Mouse (Mus musculus): ENCODE data around the gene 6430548M08Rik. TPM values are rescaled to one million over a fixed set of nuclear protein-coding genes. Genes with fewer than 3 reads are reported as not detected.

Gene 6430548M08Rik
- polyA plus RNA-seq, 1 experiment: 6.5 TPM

DNA sequence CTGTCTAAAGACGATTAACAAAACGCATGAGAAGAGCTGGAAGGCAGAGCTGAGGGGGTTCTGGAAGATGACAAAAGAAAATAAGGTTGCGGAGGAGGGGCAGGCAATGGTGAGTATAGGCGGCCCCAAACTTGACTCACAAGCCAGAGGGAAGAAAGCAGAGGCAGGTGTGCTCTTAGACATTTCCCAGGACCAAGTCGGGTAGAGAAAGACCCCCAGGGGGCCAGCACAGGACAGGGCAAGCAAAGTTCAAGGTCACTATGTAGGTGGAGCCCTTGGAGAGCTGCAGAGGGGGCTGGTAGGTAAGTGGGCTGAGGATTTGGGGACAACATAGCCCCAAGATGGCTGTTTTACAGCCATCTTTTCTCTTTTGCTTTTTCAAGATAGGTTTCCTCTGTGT is 34.6 kb upstream of the 6430548M08Rik start:
- H3K4me1 ChIP-seq (ENCODE audit: control insufficient read depth, insufficient read depth, low read length): no peaks in the 10 kb centered on the region
- H3K4me3 ChIP-seq (ENCODE audit: insufficient read depth, low read length): no peak overlapping the region
- TF ChIP-seq CTCF (IDR thresholded peaks at IDR 0.05; ENCODE audit: borderline replicate concordance, insufficient read depth, low read length) (no peak), POLR2A (IDR thresholded peaks at IDR 0.05; ENCODE audit: low read depth, low read length) (no peak)
- H3K27ac ChIP-seq (ENCODE audit: insufficient read depth, low read length): no peak overlapping the region

DNA sequence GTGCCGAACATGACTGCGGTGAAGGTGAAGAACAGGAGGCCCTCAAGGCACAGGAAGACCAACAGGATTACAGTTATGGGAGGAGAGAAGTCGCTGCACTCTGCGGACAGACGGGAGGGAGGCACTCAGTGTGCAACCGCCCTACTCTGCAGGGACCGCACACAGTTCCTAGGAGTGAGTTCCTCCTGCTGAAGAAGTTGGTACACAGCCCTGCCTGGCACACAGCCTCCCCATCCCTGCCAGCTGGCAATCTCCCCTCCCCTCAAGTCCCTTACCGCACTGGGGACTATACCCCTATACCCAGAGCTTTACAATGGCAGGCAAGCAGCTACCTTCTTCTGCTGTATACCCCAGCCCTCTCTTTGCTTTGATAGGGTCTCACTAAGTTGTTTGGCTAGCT is 30.7 kb upstream of the 6430548M08Rik start:
- Histone ChIP-seq H3K4me1 (ENCODE audit: control insufficient read depth, insufficient read depth, low read length) (no peaks in the 10 kb centered on the region), H3K4me3 (ENCODE audit: insufficient read depth, low read length) (no peak overlapping the region), H3K27ac (ENCODE audit: insufficient read depth, low read length) (no peak overlapping the region)
- TF ChIP-seq CTCF (IDR thresholded peaks at IDR 0.05; ENCODE audit: borderline replicate concordance, insufficient read depth, low read length): no peak
- no peak for TF ChIP-seq POLR2A (IDR thresholded peaks at IDR 0.05; ENCODE audit: low read depth, low read length)

DNA sequence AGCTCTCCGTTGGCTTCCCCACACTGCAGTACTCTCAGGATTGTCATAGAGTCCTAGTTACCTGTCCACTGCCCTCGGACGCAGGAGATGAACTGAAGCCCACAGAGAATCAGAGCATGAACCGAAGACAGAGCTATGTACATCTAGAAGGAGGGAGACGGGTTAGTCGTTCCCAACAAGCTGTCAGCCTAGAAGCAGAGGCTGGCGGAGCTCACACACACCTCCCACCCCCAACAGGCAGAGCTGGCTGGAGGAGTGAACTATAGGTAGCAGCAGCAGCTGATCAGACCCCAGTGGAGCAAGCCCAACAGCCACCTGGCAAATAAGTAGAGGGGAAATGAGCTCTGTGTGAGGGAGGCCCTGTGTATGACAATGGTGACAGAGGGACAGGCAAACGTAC is 29.2 kb upstream of the 6430548M08Rik start:
- Histone ChIP-seq H3K4me3 (ENCODE audit: insufficient read depth, low read length) (no peak overlapping the region), H3K4me1 (ENCODE audit: control insufficient read depth, insufficient read depth, low read length) (no peaks in the 10 kb centered on the region), H3K27ac (ENCODE audit: insufficient read depth, low read length) (no peak overlapping the region)
- TF ChIP-seq CTCF (IDR thresholded peaks at IDR 0.05; ENCODE audit: borderline replicate concordance, insufficient read depth, low read length): no peak
- no peak for TF ChIP-seq POLR2A (IDR thresholded peaks at IDR 0.05; ENCODE audit: low read depth, low read length)

DNA sequence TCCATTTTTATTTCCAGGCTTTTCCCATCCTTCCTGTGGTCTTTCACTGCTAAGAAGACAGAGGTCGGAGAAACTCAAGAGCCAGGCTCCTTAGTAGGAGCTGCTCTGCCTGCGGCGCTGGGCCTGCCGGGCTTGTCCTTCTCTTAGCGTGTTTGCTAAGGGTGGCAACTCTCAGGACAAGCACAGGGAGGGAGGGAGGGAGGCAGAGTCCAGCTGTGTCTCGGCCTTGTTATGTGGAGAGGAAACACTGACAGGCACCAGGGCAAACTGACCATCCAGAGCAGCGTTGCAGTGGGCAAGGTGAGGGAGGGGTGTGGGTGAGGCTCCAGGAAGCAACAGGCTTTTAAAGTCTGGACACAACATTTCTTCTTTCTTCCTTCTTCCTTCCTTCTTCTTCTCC is 24.4 kb upstream of the 6430548M08Rik start:
- Histone ChIP-seq H3K4me1 (ENCODE audit: control insufficient read depth, insufficient read depth, low read length) (no peaks in the 10 kb centered on the region), H3K27ac (ENCODE audit: insufficient read depth, low read length) (no peak overlapping the region), H3K4me3 (ENCODE audit: insufficient read depth, low read length) (no peak overlapping the region)
- TF ChIP-seq POLR2A (IDR thresholded peaks at IDR 0.05; ENCODE audit: low read depth, low read length): no peak
- TF ChIP-seq CTCF (IDR thresholded peaks at IDR 0.05; ENCODE audit: borderline replicate concordance, insufficient read depth, low read length): no peak

GRCm38 (mm10) chr8:120091032-120091431 is 22.9 kb upstream of the 6430548M08Rik start:
- Histone ChIP-seq H3K27ac (ENCODE audit: insufficient read depth, low read length) (no peak overlapping the region), H3K4me1 (ENCODE audit: control insufficient read depth, insufficient read depth, low read length) (no peaks in the 10 kb centered on the region), H3K4me3 (ENCODE audit: insufficient read depth, low read length) (no peak overlapping the region)
- TF ChIP-seq POLR2A (IDR thresholded peaks at IDR 0.05; ENCODE audit: low read depth, low read length): no peak
- TF ChIP-seq CTCF (IDR thresholded peaks at IDR 0.05; ENCODE audit: borderline replicate concordance, insufficient read depth, low read length): no peak

DNA sequence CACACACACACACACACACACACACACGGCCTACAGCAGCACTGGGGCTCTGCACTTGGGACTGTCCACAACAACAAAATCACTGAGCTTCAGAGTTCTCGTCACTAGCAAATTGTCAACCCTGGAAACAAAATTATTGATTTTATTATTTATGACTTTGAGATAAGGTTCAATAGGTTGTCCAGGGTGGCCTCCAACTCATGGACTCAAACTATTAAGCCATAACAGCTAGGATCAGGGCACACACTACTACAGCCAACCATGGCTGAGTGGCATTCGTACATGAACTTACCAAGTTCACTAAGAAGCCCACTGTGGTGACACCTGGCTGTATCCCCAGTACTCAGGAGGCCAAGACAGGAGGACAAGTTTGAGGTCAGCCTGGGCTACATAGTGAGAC is 20.8 kb upstream of the 6430548M08Rik start:
- no peak overlapping the region for H3K4me3 ChIP-seq (ENCODE audit: insufficient read depth, low read length)
- H3K27ac ChIP-seq (ENCODE audit: insufficient read depth, low read length): no peak overlapping the region
- no peak for TF ChIP-seq POLR2A (IDR thresholded peaks at IDR 0.05; ENCODE audit: low read depth, low read length)
- no peak for TF ChIP-seq CTCF (IDR thresholded peaks at IDR 0.05; ENCODE audit: borderline replicate concordance, insufficient read depth, low read length)
- 0 out of 2 replicates have a peak, but pooled peaks cover 3% of the 10 kb centered on the region for H3K4me1 ChIP-seq (ENCODE audit: control insufficient read depth, insufficient read depth, low read length)

DNA sequence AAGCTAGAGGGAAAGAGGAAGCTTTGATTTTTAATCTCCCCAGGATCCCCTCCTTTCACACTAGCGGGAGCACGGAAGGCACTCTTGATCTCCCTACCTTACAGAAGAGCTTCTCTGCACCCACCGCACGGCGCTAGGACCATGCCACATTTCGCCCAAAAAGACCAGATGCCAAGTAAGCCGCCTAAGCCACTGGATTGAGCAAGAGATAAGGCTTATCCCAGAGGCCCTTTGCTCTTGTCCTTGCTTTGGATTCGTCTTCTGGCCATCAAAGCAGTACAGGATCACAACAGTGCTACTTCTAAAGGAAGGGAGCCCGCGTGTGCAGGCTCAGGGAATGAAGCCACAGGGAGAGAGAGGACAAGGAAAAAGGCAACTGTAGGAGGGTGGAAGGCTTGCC is 19.2 kb upstream of the 6430548M08Rik start:
- no peak for TF ChIP-seq CTCF (IDR thresholded peaks at IDR 0.05; ENCODE audit: borderline replicate concordance, insufficient read depth, low read length)
- TF ChIP-seq POLR2A (IDR thresholded peaks at IDR 0.05; ENCODE audit: low read depth, low read length): no peak
- H3K4me3 ChIP-seq (ENCODE audit: insufficient read depth, low read length): no peak overlapping the region
- H3K4me1 ChIP-seq (ENCODE audit: control insufficient read depth, insufficient read depth, low read length): 0 out of 2 replicates have a peak, but pooled peaks cover 3% of the 10 kb centered on the region
- no peak overlapping the region for H3K27ac ChIP-seq (ENCODE audit: insufficient read depth, low read length)

GRCm38 (mm10) chr8:120096486-120096885 is 17.5 kb upstream of the 6430548M08Rik start:
- no peak overlapping the region for H3K4me3 ChIP-seq (ENCODE audit: insufficient read depth, low read length)
- TF ChIP-seq POLR2A (IDR thresholded peaks at IDR 0.05; ENCODE audit: low read depth, low read length): no peak
- TF ChIP-seq CTCF (IDR thresholded peaks at IDR 0.05; ENCODE audit: borderline replicate concordance, insufficient read depth, low read length): no peak
- no peak overlapping the region for H3K27ac ChIP-seq (ENCODE audit: insufficient read depth, low read length)
- H3K4me1 ChIP-seq (ENCODE audit: control insufficient read depth, insufficient read depth, low read length): 0 out of 2 replicates have a peak, but pooled peaks cover 3% of the 10 kb centered on the region

DNA sequence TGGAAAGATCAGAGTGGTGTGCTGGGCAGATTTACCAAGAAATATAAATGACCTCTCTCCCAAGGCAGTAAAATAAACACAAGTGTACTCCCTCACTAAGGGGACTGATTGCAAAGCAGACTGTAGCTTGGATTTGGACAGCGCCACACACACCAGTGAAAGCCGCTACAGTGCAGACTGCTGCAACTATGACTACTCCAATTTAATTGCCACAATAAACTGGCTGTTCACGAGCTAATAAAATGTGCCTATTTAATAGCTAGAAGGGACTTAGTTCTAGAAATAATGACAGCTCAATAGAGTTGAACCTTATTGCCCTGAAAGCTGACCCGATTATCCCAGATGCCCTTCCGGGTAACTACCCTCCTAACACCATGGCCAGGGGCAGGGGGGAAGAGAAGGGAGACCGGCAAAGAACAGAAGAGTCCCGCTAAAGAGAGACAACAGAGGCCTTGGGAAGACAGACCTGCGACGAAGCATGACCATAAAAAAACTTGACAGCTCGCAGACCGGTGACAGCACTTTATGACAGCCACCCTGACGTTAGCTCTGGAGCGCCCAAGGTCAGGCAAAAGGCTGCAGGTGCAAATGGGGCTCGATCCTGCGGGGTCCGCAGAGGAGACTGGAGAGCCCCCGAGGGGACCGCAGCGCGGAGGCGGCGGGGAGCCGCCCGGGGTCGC is 13.4 kb upstream of the 6430548M08Rik start:
- TF ChIP-seq CTCF (IDR thresholded peaks at IDR 0.05; ENCODE audit: borderline replicate concordance, insufficient read depth, low read length): no peak
- no peak for TF ChIP-seq POLR2A (IDR thresholded peaks at IDR 0.05; ENCODE audit: low read depth, low read length)

DNA sequence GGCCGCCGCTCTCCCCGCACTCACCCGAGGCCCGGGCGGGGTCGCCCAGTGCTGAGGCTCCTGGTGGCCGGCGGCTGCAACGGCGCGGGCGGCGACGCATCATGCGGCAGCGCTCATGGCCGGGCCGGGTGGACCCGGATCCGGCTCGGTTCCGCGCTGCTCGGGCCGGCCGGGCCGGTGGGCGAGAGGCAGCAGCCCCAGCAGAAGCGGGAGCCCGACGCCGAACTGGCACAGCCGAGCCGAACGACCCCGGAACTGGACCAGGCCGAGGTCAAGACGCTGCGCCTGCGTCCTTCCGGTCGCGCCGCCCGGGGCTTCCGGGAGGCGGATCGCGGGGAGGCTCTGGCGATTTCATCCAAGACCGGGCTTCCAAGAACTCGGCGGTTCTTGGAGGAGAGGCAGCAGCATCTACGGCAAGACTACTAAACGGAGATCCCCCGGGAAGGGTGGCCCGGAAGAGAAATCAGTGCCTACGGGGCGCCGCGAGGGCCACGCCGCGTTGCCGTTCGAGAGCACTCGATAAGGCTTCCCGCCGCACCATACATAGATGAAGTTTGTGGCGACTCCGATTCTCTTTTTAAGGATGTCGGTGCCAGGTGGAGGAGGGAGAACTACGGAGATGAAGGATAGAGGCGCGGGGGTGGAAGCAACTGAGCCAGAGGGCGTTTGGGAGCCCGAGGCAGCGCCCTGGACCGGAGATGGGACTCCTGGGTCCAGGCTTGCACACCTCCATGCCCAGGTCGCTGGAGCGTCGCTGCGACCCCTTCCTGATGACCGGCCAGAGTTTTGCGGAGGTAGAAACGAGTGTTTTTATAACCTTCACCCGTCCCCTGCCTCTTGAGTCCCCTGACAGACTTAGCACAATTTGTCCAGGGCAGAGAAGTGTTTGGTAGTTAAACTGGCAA is 12.6 kb upstream of the 6430548M08Rik start, which contains the start of gene Zdhhc7:
Gene Zdhhc7 (minus strand): TSS at position 415 of the 905 bp plus-strand sequence.
- Histone ChIP-seq H3K27ac (ENCODE audit: insufficient read depth, low read length) (peak within 1 kb of the TSS; percentile 79), H3K4me3 (ENCODE audit: insufficient read depth, low read length) (peak within 1 kb of the TSS; percentile 94), H3K4me1 (ENCODE audit: control insufficient read depth, insufficient read depth, low read length) (peaks cover 8% of the 10 kb centered on the region; the same call in 1 of the 2 replicates)
- TF ChIP-seq CTCF (IDR thresholded peaks at IDR 0.05; ENCODE audit: borderline replicate concordance, insufficient read depth, low read length) (no peak), POLR2A (IDR thresholded peaks at IDR 0.05; ENCODE audit: low read depth, low read length) (peak; percentile 68)

More for the DNA sequence above, 13.4 kb upstream of the 6430548M08Rik start:
- Histone ChIP-seq H3K4me3 (ENCODE audit: insufficient read depth, low read length) (peak overlapping the region; percentile 94), H3K4me1 (ENCODE audit: control insufficient read depth, insufficient read depth, low read length) (peaks cover 8% of the 10 kb centered on the region; the same call in 1 of the 2 replicates), H3K27ac (ENCODE audit: insufficient read depth, low read length) (no peak overlapping the region)

Measured in embryonic fibroblast, embryonic 13.5 days (primary cell).